8 mouse cellular contexts compared by ENCODE assay signal in genomic region chr7:5056651-5057263, GRCm38 (mm10). TPM values are rescaled to one million over a fixed set of nuclear protein-coding genes. Genes with fewer than 3 reads are reported as not detected.
DNase-seq lines count a peak whose midpoint lies in the region; ATAC-seq lines count a peak whose summit lies in the region.

No protein-coding gene starts in this region.

- 4% methylated on average over 54 of the region's 55 CpGs for WGBS in heart, embryonic 15.5 days
- WGBS in forebrain, embryonic 15.5 days, result under 1% methylated on average over 55 of the region's 55 CpGs
- WGBS in neural tube, embryonic 15.5 days, result 2% methylated on average over 52 of the region's 55 CpGs

- H3K4me1 ChIP-seq in heart, embryonic 15.5 days (replicated peaks), result peaks cover 42% of the 10 kb centered on the region
- peaks cover 68% of the 10 kb centered on the region for H3K4me1 ChIP-seq in forebrain, embryonic 15.5 days
- H3K4me1 ChIP-seq in neural tube, embryonic 15.5 days, result peaks cover 87% of the 10 kb centered on the region

- no peaks in the 10 kb centered on the region for H3K9me3 ChIP-seq in heart, embryonic 15.5 days (replicated peaks)
- H3K9me3 ChIP-seq in forebrain, embryonic 15.5 days, result no peaks in the 10 kb centered on the region
- H3K9me3 ChIP-seq in neural tube, embryonic 15.5 days (replicated peaks), result no peaks in the 10 kb centered on the region

- peak overlapping the region; percentile 66 for H3K4me2 ChIP-seq in heart, embryonic 15.5 days
- H3K4me2 ChIP-seq in forebrain, embryonic 15.5 days (replicated peaks), result peak overlapping the region; percentile 67
- peak overlapping the region; percentile 75 for H3K4me2 ChIP-seq in neural tube, embryonic 15.5 days

- H3K4me3 ChIP-seq in heart, embryonic 15.5 days, result peak overlapping the region; percentile 47
- peak overlapping the region; percentile 63 for H3K4me3 ChIP-seq in forebrain, embryonic 15.5 days
- peak overlapping the region; percentile 63 for H3K4me3 ChIP-seq in neural tube, embryonic 15.5 days (replicated peaks)

- ATAC-seq in heart, embryonic 15.5 days (replicated peaks; ENCODE audit: insufficient number of reproducible peaks, insufficient read depth, low FRiP score, low read depth), result no peak
- no peak for ATAC-seq in forebrain, embryonic 15.5 days (replicated peaks)
- peak; percentile 23 for ATAC-seq in neural tube, embryonic 15.5 days (ENCODE audit: low FRiP score)

- H3K36me3 ChIP-seq in heart, embryonic 15.5 days, result no peaks in the 10 kb centered on the region
- no peaks in the 10 kb centered on the region for H3K36me3 ChIP-seq in forebrain, embryonic 15.5 days
- no peaks in the 10 kb centered on the region for H3K36me3 ChIP-seq in neural tube, embryonic 15.5 days

- DNase-seq in heart, postnatal 36 days, result no peak
- peak; percentile 59 to 73 for DNase-seq in cerebellum, adult 18-20 months
- DNase-seq in left cerebral cortex, postnatal 4 days, result peak; percentile 50
- no peak for DNase-seq in spleen, postnatal 4 days (ENCODE audit: low spot score in 2 of 2)
- no peak for DNase-seq in gastrocnemius, postnatal 4 days (ENCODE audit: low spot score in 2 of 2)

- peak overlapping the region; percentile 57 for H3K9ac ChIP-seq in heart, embryonic 15.5 days
- peak overlapping the region; percentile 78 for H3K9ac ChIP-seq in forebrain, embryonic 15.5 days (replicated peaks)
- peak overlapping the region; percentile 72 for H3K9ac ChIP-seq in neural tube, embryonic 15.5 days (replicated peaks)

- H3K27me3 ChIP-seq in heart, embryonic 15.5 days, result peaks cover 72% of the 10 kb centered on the region
- H3K27me3 ChIP-seq in forebrain, embryonic 15.5 days, result peaks cover 46% of the 10 kb centered on the region
- H3K27me3 ChIP-seq in neural tube, embryonic 15.5 days (replicated peaks), result peaks cover 24% of the 10 kb centered on the region

- no peak overlapping the region for H3K27ac ChIP-seq in heart, embryonic 15.5 days
- H3K27ac ChIP-seq in forebrain, embryonic 15.5 days (replicated peaks), result peak overlapping the region; percentile 62; the same call in 1 of the 2 replicates
- peak overlapping the region; percentile 84 for H3K27ac ChIP-seq in neural tube, embryonic 15.5 days (replicated peaks)

- intact Hi-C loops in heart, postnatal 36 days (cut with DNase I), result loop anchor here (10.0 kb wide), 2 partner anchors 192 to 262 kb away; partner anchors contain the start of gene Rpl28
- intact Hi-C loops in left cerebral cortex, postnatal 4 days (cut with DNase I), result no loop called here

RNA-seq across cellular contexts. Expression of gene U2af2, which starts 5.2 kb away (rescaled TPM):
- 63.0 and 78.8 TPM in 2 replicates for polyA plus RNA-seq in heart, embryonic 15.5 days (2015; fragmentation: Nextera tagmentation; extraction: Ambion mirVana)
- 10 to 100 TPM; 62.4 to 70.8 TPM for total RNA-seq in heart, postnatal 36 days (2021)
- 136 TPM in 2 replicates for polyA plus RNA-seq in forebrain, embryonic 15.5 days (2015; fragmentation: Nextera tagmentation; extraction: Ambion mirVana)
- total RNA-seq in left cerebral cortex, postnatal 4 days (2021), result 100 to 1,000 TPM; 222 to 229 TPM
- polyA plus RNA-seq in neural tube, embryonic 15.5 days (2015; fragmentation: Nextera tagmentation; extraction: Ambion mirVana), result 94.2 and 105 TPM in 2 replicates
- 100 to 1,000 TPM; 117 to 127 TPM for total RNA-seq in gastrocnemius, postnatal 4 days (2021)

RNA-seq across cellular contexts. Expression of gene Zfp580, which starts 5.4 kb away (rescaled TPM):
- 14.7 and 17.2 TPM in 2 replicates for polyA plus RNA-seq in heart, embryonic 15.5 days (2015; fragmentation: Nextera tagmentation; extraction: Ambion mirVana)
- 1 to 10 TPM; 5.6 to 5.7 TPM for total RNA-seq in heart, postnatal 36 days (2021)
- 53.0 and 54.1 TPM in 2 replicates for polyA plus RNA-seq in forebrain, embryonic 15.5 days (2015; fragmentation: Nextera tagmentation; extraction: Ambion mirVana)
- 10 to 100 TPM; 65.0 to 65.4 TPM for total RNA-seq in left cerebral cortex, postnatal 4 days (2021)
- polyA plus RNA-seq in neural tube, embryonic 15.5 days (2015; fragmentation: Nextera tagmentation; extraction: Ambion mirVana), result 90.7 and 101 TPM in 2 replicates
- total RNA-seq in gastrocnemius, postnatal 4 days (2021), result 10 to 100 TPM; 10.1 to 11.6 TPM

RNA-seq across cellular contexts. Expression of gene Zfp784, which starts 18.5 kb away (rescaled TPM):
- polyA plus RNA-seq in heart, embryonic 15.5 days (2015; fragmentation: Nextera tagmentation; extraction: Ambion mirVana), result 5.4 and 6.5 TPM in 2 replicates
- total RNA-seq in heart, postnatal 36 days (2021), result 1 to 10 TPM; 5.2 to 6.1 TPM
- 7.8 and 8.5 TPM in 2 replicates for polyA plus RNA-seq in forebrain, embryonic 15.5 days (2015; fragmentation: Nextera tagmentation; extraction: Ambion mirVana)
- 1 to 10 TPM; 5.2 to 5.6 TPM for total RNA-seq in left cerebral cortex, postnatal 4 days (2021)
- polyA plus RNA-seq in neural tube, embryonic 15.5 days (2015; fragmentation: Nextera tagmentation; extraction: Ambion mirVana), result 7.7 and 9.0 TPM in 2 replicates
- 1 to 10 TPM; 5.8 to 6.6 TPM for total RNA-seq in gastrocnemius, postnatal 4 days (2021)

RNA-seq across cellular contexts. Expression of gene 4632433K11Rik, which starts 22.8 kb away (rescaled TPM):
- not detected in 2 replicates for polyA plus RNA-seq in heart, embryonic 15.5 days (2015; fragmentation: Nextera tagmentation; extraction: Ambion mirVana)
- not detected for total RNA-seq in heart, postnatal 36 days (2021)
- not detected in 2 replicates for polyA plus RNA-seq in forebrain, embryonic 15.5 days (2015; fragmentation: Nextera tagmentation; extraction: Ambion mirVana)
- not detected for total RNA-seq in left cerebral cortex, postnatal 4 days (2021)
- not detected in 2 replicates for polyA plus RNA-seq in neural tube, embryonic 15.5 days (2015; fragmentation: Nextera tagmentation; extraction: Ambion mirVana)
- not detected for total RNA-seq in gastrocnemius, postnatal 4 days (2021)

RNA-seq across cellular contexts. Expression of gene Epn1, which starts 23.3 kb away (rescaled TPM):
- polyA plus RNA-seq in heart, embryonic 15.5 days (2015; fragmentation: Nextera tagmentation; extraction: Ambion mirVana), result 43.1 and 57.0 TPM in 2 replicates
- total RNA-seq in heart, postnatal 36 days (2021), result 100 to 1,000 TPM; 176 to 184 TPM
- polyA plus RNA-seq in forebrain, embryonic 15.5 days (2015; fragmentation: Nextera tagmentation; extraction: Ambion mirVana), result 94.5 and 96.9 TPM in 2 replicates
- 100 to 1,000 TPM; 301 to 316 TPM for total RNA-seq in left cerebral cortex, postnatal 4 days (2021)
- 92.5 and 105 TPM in 2 replicates for polyA plus RNA-seq in neural tube, embryonic 15.5 days (2015; fragmentation: Nextera tagmentation; extraction: Ambion mirVana)
- 100 to 1,000 TPM; 112 to 117 TPM for total RNA-seq in gastrocnemius, postnatal 4 days (2021)

Comparison
In these comparisons a context has a peak if more than half of its experiments do, and no peak if none do; other contexts are left out.
1. DNase-seq: peak in cerebellum, adult 18-20 months (2 of 2) and left cerebral cortex, postnatal 4 days (single experiment); none in heart, postnatal 36 days (0 of 2), spleen, postnatal 4 days (0 of 2) and gastrocnemius, postnatal 4 days (0 of 2).
2. RNA of gene Zfp580, which starts 5.4 kb away (total RNA-seq): 65.0 to 65.4 TPM in left cerebral cortex, postnatal 4 days; 10.1 to 11.6 TPM in gastrocnemius, postnatal 4 days and 5.6 to 5.7 TPM in heart, postnatal 36 days; every median in the first group is over 4 times any median in the second.
3. Peak in every context shown above with its lines, with median percentiles within 50 percentile points of each other: H3K4me2 ChIP-seq, H3K4me3 ChIP-seq and H3K9ac ChIP-seq.